Mouse (Mus musculus): Measurements from ENCODE around the gene Dnah17. TPM values are rescaled to one million over a fixed set of nuclear protein-coding genes. Genes with fewer than 3 reads are reported as not detected.

Dnah17 gene
- polyA plus RNA-seq, 1 experiment from 2014 or later = 0.20 TPM

- 0 out of 2 replicates have a peak overlapping the region, but pooled peaks have one; percentile 22 for H3K9ac ChIP-seq (ENCODE audit: low read depth, low read length)
- WGBS (ENCODE audit: insufficient replicate concordance) = 93% methylated on average over 4 of the region's 4 CpGs
- H3K9me3 ChIP-seq (replicated peaks; ENCODE audit: control insufficient read depth, low read length) = no peaks in the 10 kb centered on the region
- no peak overlapping the region for H3K4me3 ChIP-seq (ENCODE audit: low read depth, low read length)
- peaks cover 9% of the 10 kb centered on the region for H3K36me3 ChIP-seq (ENCODE audit: control insufficient read depth, insufficient read depth, low read length)
- H3K4me1 ChIP-seq (ENCODE audit: control insufficient read depth, insufficient read depth, low read length) = peaks cover 56% of the 10 kb centered on the region
- no peak overlapping the region for H3K4me2 ChIP-seq
- H3K27ac ChIP-seq (ENCODE audit: low read depth, low read length) = no peak overlapping the region
- no peak for ATAC-seq (replicated peaks; ENCODE audit: insufficient number of reproducible peaks, low FRiP score, low TSS enrichment)
- H3K27me3 ChIP-seq (ENCODE audit: control insufficient read depth, insufficient read depth, low read length) = no peaks in the 10 kb centered on the region
Observed at GRCm38 (mm10) chr11:117998356-117998755, 132.1 kb downstream of the Dnah17 start.

- no peak for ATAC-seq (replicated peaks; ENCODE audit: insufficient number of reproducible peaks, low FRiP score, low TSS enrichment)
- Histone ChIP-seq H3K9ac (ENCODE audit: low read depth, low read length) (no peak overlapping the region), H3K27me3 (ENCODE audit: control insufficient read depth, insufficient read depth, low read length) (no peaks in the 10 kb centered on the region), H3K4me3 (ENCODE audit: low read depth, low read length) (no peak overlapping the region), H3K4me2 (no peak overlapping the region), H3K9me3 (replicated peaks; ENCODE audit: control insufficient read depth, low read length) (no peaks in the 10 kb centered on the region), H3K27ac (ENCODE audit: low read depth, low read length) (no peak overlapping the region), H3K36me3 (ENCODE audit: control insufficient read depth, insufficient read depth, low read length) (peaks cover 6% of the 10 kb centered on the region), H3K4me1 (ENCODE audit: control insufficient read depth, insufficient read depth, low read length) (peaks cover 64% of the 10 kb centered on the region)
- 91% methylated on average over 2 of the region's 2 CpGs for WGBS (ENCODE audit: insufficient replicate concordance)
Observed at GRCm38 (mm10) chr11:117997085-117997484, 133.3 kb downstream of the Dnah17 start.

DNA sequence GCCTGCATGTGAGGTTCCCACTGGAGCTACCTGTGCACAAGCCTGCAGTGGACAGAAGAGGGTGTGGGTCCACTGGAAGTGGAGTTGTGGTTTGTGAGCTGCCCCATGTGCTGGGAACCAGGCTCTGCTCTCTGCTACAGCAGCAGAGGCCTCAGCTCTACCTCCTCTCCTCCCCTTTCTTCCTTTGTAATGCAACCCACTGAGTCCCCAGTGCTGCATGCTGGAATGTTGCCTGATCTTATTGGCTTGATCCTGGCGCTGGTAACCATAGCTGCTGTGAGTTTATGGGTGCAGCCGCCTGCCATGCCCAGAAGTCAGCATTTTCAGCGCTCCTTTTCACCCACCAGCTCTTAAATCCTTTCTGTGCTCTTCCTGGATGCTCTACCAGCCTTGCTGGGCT is 134.4 kb downstream of the Dnah17 start:
- WGBS (ENCODE audit: insufficient replicate concordance) = 47% methylated on average over 3 of the region's 3 CpGs
- H3K36me3 ChIP-seq (ENCODE audit: control insufficient read depth, insufficient read depth, low read length) = peaks cover 3% of the 10 kb centered on the region; the same call in 1 of the 2 replicates
- no peak overlapping the region for H3K4me2 ChIP-seq
- H3K9ac ChIP-seq (ENCODE audit: low read depth, low read length) = no peak overlapping the region
- ATAC-seq (replicated peaks; ENCODE audit: insufficient number of reproducible peaks, low FRiP score, low TSS enrichment) = no peak
- peaks cover 70% of the 10 kb centered on the region for H3K4me1 ChIP-seq (ENCODE audit: control insufficient read depth, insufficient read depth, low read length)
- no peaks in the 10 kb centered on the region for H3K9me3 ChIP-seq (replicated peaks; ENCODE audit: control insufficient read depth, low read length)
- H3K27ac ChIP-seq (ENCODE audit: low read depth, low read length) = no peak overlapping the region
- no peaks in the 10 kb centered on the region for H3K27me3 ChIP-seq (ENCODE audit: control insufficient read depth, insufficient read depth, low read length)
- no peak overlapping the region for H3K4me3 ChIP-seq (ENCODE audit: low read depth, low read length)

DNA sequence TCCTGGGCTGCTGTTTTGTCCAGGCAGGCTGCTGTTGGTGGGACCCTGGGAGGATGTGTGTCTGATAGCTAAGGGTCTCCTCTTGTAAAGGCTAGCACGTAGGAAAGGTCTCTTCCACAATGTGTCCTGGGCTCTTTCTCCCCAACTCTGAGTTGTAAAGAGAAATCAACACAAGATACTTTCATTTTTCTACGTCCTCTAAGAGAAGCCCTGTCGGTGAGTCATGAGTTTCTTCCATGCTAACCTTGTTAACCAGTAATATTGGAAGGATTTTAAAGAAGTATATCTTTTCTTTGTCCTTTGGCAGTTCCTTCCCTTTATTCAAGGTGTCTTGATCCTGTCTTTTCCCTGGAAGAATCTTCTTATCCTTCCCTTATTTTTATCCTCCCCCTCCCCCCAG is 134.8 kb downstream of the Dnah17 start:
- Histone ChIP-seq H3K4me2 (no peak overlapping the region), H3K4me1 (ENCODE audit: control insufficient read depth, insufficient read depth, low read length) (peaks cover 70% of the 10 kb centered on the region), H3K27me3 (ENCODE audit: control insufficient read depth, insufficient read depth, low read length) (no peaks in the 10 kb centered on the region), H3K4me3 (ENCODE audit: low read depth, low read length) (no peak overlapping the region), H3K27ac (ENCODE audit: low read depth, low read length) (no peak overlapping the region), H3K9ac (ENCODE audit: low read depth, low read length) (no peak overlapping the region), H3K9me3 (replicated peaks; ENCODE audit: control insufficient read depth, low read length) (no peaks in the 10 kb centered on the region), H3K36me3 (ENCODE audit: control insufficient read depth, insufficient read depth, low read length) (no peaks in the 10 kb centered on the region)
- WGBS (ENCODE audit: insufficient replicate concordance) = 58% methylated on average over 3 of the region's 3 CpGs
- no peak for ATAC-seq (replicated peaks; ENCODE audit: insufficient number of reproducible peaks, low FRiP score, low TSS enrichment)

GRCm38 (mm10) chr11:117995255-117995654 is 135.2 kb downstream of the Dnah17 start:
- ATAC-seq (replicated peaks; ENCODE audit: insufficient number of reproducible peaks, low FRiP score, low TSS enrichment) = no peak
- Histone ChIP-seq H3K36me3 (ENCODE audit: control insufficient read depth, insufficient read depth, low read length) (no peaks in the 10 kb centered on the region), H3K9ac (ENCODE audit: low read depth, low read length) (no peak overlapping the region), H3K9me3 (replicated peaks; ENCODE audit: control insufficient read depth, low read length) (no peaks in the 10 kb centered on the region), H3K4me1 (ENCODE audit: control insufficient read depth, insufficient read depth, low read length) (peaks cover 70% of the 10 kb centered on the region), H3K27ac (ENCODE audit: low read depth, low read length) (peak overlapping the region; percentile 18; the same call in 1 of the 2 replicates), H3K4me3 (ENCODE audit: low read depth, low read length) (no peak overlapping the region), H3K4me2 (no peak overlapping the region), H3K27me3 (ENCODE audit: control insufficient read depth, insufficient read depth, low read length) (no peaks in the 10 kb centered on the region)
- WGBS (ENCODE audit: insufficient replicate concordance) = 55% methylated on average over 2 of the region's 2 CpGs

GRCm38 (mm10) chr11:117994250-117995057 is 136.0 kb downstream of the Dnah17 start:
- 57% methylated on average over 9 of the region's 9 CpGs for WGBS (ENCODE audit: insufficient replicate concordance)
- peaks cover 70% of the 10 kb centered on the region for H3K4me1 ChIP-seq (ENCODE audit: control insufficient read depth, insufficient read depth, low read length)
- H3K36me3 ChIP-seq (ENCODE audit: control insufficient read depth, insufficient read depth, low read length) = no peaks in the 10 kb centered on the region
- no peaks in the 10 kb centered on the region for H3K9me3 ChIP-seq (replicated peaks; ENCODE audit: control insufficient read depth, low read length)
- H3K4me2 ChIP-seq = peak overlapping the region; percentile 16
- H3K9ac ChIP-seq (ENCODE audit: low read depth, low read length) = no peak overlapping the region; the same call in 1 of the 2 replicates
- no peaks in the 10 kb centered on the region for H3K27me3 ChIP-seq (ENCODE audit: control insufficient read depth, insufficient read depth, low read length)
- no peak overlapping the region for H3K4me3 ChIP-seq (ENCODE audit: low read depth, low read length)
- no peak for ATAC-seq (replicated peaks; ENCODE audit: insufficient number of reproducible peaks, low FRiP score, low TSS enrichment)
- H3K27ac ChIP-seq (ENCODE audit: low read depth, low read length) = peak overlapping the region; percentile 41

DNA sequence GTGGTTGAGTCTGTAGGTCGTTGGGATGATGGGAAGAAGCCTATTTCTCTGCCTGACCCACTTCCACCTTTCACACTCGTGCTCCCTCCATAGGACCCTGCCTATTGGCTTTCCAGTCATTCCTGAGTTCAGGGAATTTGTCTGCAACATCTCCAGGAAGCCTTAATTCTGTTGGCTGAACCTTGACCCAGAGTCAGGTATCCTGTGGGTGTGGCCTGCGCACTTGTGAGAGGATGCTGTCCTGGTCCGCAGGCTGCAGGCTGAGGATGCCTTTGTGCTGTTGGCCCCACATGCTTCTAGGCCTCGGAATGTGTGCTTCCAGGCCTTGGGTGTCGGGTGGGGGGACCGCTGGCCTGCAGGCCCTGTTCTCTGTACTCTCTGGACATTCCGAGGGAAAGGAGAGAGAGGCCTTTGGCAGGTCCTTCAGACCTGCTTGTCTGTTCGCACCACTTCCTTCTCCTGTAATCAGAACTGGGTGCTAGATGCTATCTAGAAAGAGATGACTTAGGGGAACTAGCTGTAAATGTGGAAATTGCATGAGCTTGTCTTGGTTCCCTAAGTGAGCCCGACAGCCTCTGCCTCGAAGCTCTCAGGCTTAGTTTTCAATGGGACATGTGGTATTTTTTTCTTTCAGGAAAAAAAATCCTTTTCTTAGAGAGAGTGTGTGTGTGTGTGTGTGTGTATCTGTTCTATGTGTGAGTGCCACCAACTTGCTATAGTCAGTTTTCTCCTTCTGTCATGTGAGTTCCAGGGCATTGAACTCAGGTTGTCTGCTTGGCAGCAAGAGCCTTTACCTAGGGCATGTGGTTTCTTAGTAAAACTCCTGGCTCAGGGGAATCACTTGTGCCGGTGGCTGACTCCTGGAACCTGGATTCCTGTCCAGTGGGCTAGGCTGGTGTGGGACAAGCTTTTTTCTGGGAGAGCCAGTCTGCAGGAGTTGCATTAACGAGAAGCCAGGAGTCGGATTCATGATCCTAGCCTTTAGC is 137.0 kb downstream of the Dnah17 start:
- H3K36me3 ChIP-seq (ENCODE audit: control insufficient read depth, insufficient read depth, low read length) = no peaks in the 10 kb centered on the region
- H3K4me3 ChIP-seq (ENCODE audit: low read depth, low read length) = no peak overlapping the region
- H3K4me2 ChIP-seq = peak overlapping the region; percentile 16; the same call in 1 of the 2 replicates
- H3K27me3 ChIP-seq (ENCODE audit: control insufficient read depth, insufficient read depth, low read length) = no peaks in the 10 kb centered on the region
- no peaks in the 10 kb centered on the region for H3K9me3 ChIP-seq (replicated peaks; ENCODE audit: control insufficient read depth, low read length)
- H3K27ac ChIP-seq (ENCODE audit: low read depth, low read length) = peak overlapping the region; percentile 41
- WGBS (ENCODE audit: insufficient replicate concordance) = 70% methylated on average over 14 of the region's 14 CpGs
- no peak for ATAC-seq (replicated peaks; ENCODE audit: insufficient number of reproducible peaks, low FRiP score, low TSS enrichment)
- H3K9ac ChIP-seq (ENCODE audit: low read depth, low read length) = no peak overlapping the region
- peaks cover 62% of the 10 kb centered on the region for H3K4me1 ChIP-seq (ENCODE audit: control insufficient read depth, insufficient read depth, low read length)
